Mouse (Mus musculus): Measurements from ENCODE around the gene Usp16. TPM values are rescaled to one million over a fixed set of nuclear protein-coding genes. Genes with fewer than 3 reads are reported as not detected.

The Usp16 gene
- polyA plus RNA-seq, 1 experiment from 2014 or later: 42.8 TPM

GRCm38 (mm10) chr16:87495716-87496447 is 41.4 kb downstream of the Usp16 start, which contains the start of gene Cct8:
Cct8 (minus strand) TSS chr16:87495873.
- peak; percentile 96 for ATAC-seq
- H3K9me3 ChIP-seq (ENCODE audit: control insufficient read depth, low read length): no peaks in the 10 kb centered on the region
- peaks cover 15% of the 10 kb centered on the region for H3K4me1 ChIP-seq (ENCODE audit: control insufficient read depth, insufficient read depth, low read depth, low read length)
- H3K36me3 ChIP-seq (ENCODE audit: control insufficient read depth, insufficient read depth, low read length): peaks cover 13% of the 10 kb centered on the region
- under 1% methylated on average over 48 of the region's 48 CpGs for WGBS
- peak within 1 kb of the TSS; percentile 84 for H3K4me3 ChIP-seq (ENCODE audit: low read length)
- peak within 1 kb of the TSS; percentile 86 for H3K27ac ChIP-seq (ENCODE audit: low read depth, low read length)
- H3K9ac ChIP-seq (ENCODE audit: low read depth, low read length): peak within 1 kb of the TSS; percentile 96
- H3K27me3 ChIP-seq (replicated peaks; ENCODE audit: control insufficient read depth, insufficient read depth, low read length): no peaks in the 10 kb centered on the region
- H3K4me2 ChIP-seq (ENCODE audit: low read length): peak within 1 kb of the TSS; percentile 80

GRCm38 (mm10) chr16:87496728-87497127 is 42.2 kb downstream of the Usp16 start:
- peak overlapping the region; percentile 66 for H3K4me2 ChIP-seq (ENCODE audit: low read length)
- H3K9me3 ChIP-seq (ENCODE audit: control insufficient read depth, low read length): no peaks in the 10 kb centered on the region
- H3K27me3 ChIP-seq (replicated peaks; ENCODE audit: control insufficient read depth, insufficient read depth, low read length): no peaks in the 10 kb centered on the region
- no peak overlapping the region; the same call in 1 of the 2 replicates for H3K4me3 ChIP-seq (ENCODE audit: low read length)
- ATAC-seq: no peak
- peaks cover 15% of the 10 kb centered on the region for H3K4me1 ChIP-seq (ENCODE audit: control insufficient read depth, insufficient read depth, low read depth, low read length)
- no peak overlapping the region for H3K27ac ChIP-seq (ENCODE audit: low read depth, low read length)
- whole genome bisulfite sequencing: 91% methylated on average over 2 of the region's 2 CpGs
- H3K36me3 ChIP-seq (ENCODE audit: control insufficient read depth, insufficient read depth, low read length): peaks cover 6% of the 10 kb centered on the region
- H3K9ac ChIP-seq (ENCODE audit: low read depth, low read length): no peak overlapping the region

GRCm38 (mm10) chr16:87497171-87497570 is 42.7 kb downstream of the Usp16 start:
- Histone ChIP-seq H3K36me3 (ENCODE audit: control insufficient read depth, insufficient read depth, low read length) (peaks cover 6% of the 10 kb centered on the region), H3K9me3 (ENCODE audit: control insufficient read depth, low read length) (no peaks in the 10 kb centered on the region), H3K9ac (ENCODE audit: low read depth, low read length) (no peak overlapping the region), H3K4me1 (ENCODE audit: control insufficient read depth, insufficient read depth, low read depth, low read length) (peaks cover 15% of the 10 kb centered on the region), H3K27me3 (replicated peaks; ENCODE audit: control insufficient read depth, insufficient read depth, low read length) (no peaks in the 10 kb centered on the region), H3K4me2 (ENCODE audit: low read length) (no peak overlapping the region), H3K27ac (ENCODE audit: low read depth, low read length) (no peak overlapping the region), H3K4me3 (ENCODE audit: low read length) (no peak overlapping the region)
- WGBS: 87% methylated on average over 6 of the region's 6 CpGs
- no peak for ATAC-seq

GRCm38 (mm10) chr16:87499556-87499955 is 45.1 kb downstream of the Usp16 start:
- WGBS: 70% methylated on average over 6 of the region's 6 CpGs
- Histone ChIP-seq H3K9ac (ENCODE audit: low read depth, low read length) (no peak overlapping the region), H3K27me3 (replicated peaks; ENCODE audit: control insufficient read depth, insufficient read depth, low read length) (no peaks in the 10 kb centered on the region), H3K4me2 (ENCODE audit: low read length) (no peak overlapping the region), H3K36me3 (ENCODE audit: control insufficient read depth, insufficient read depth, low read length) (no peaks in the 10 kb centered on the region), H3K27ac (ENCODE audit: low read depth, low read length) (no peak overlapping the region), H3K4me3 (ENCODE audit: low read length) (no peak overlapping the region), H3K9me3 (ENCODE audit: control insufficient read depth, low read length) (no peaks in the 10 kb centered on the region), H3K4me1 (ENCODE audit: control insufficient read depth, insufficient read depth, low read depth, low read length) (peaks cover 7% of the 10 kb centered on the region)
- no peak for ATAC-seq

GRCm38 (mm10) chr16:87501304-87502078 is 47.0 kb downstream of the Usp16 start:
- H3K4me1 ChIP-seq (ENCODE audit: control insufficient read depth, insufficient read depth, low read depth, low read length): peaks cover 4% of the 10 kb centered on the region
- ATAC-seq: peak; percentile 31
- 59% methylated on average over 13 of the region's 13 CpGs for WGBS
- H3K27me3 ChIP-seq (replicated peaks; ENCODE audit: control insufficient read depth, insufficient read depth, low read length): no peaks in the 10 kb centered on the region
- no peak overlapping the region for H3K4me3 ChIP-seq (ENCODE audit: low read length)
- no peak overlapping the region for H3K4me2 ChIP-seq (ENCODE audit: low read length)
- H3K9me3 ChIP-seq (ENCODE audit: control insufficient read depth, low read length): no peaks in the 10 kb centered on the region
- no peak overlapping the region for H3K9ac ChIP-seq (ENCODE audit: low read depth, low read length)
- H3K36me3 ChIP-seq (ENCODE audit: control insufficient read depth, insufficient read depth, low read length): no peaks in the 10 kb centered on the region
- H3K27ac ChIP-seq (ENCODE audit: low read depth, low read length): no peak overlapping the region

- Histone ChIP-seq H3K27me3 (replicated peaks; ENCODE audit: control insufficient read depth, insufficient read depth, low read length) (no peaks in the 10 kb centered on the region), H3K4me1 (ENCODE audit: control insufficient read depth, insufficient read depth, low read depth, low read length) (no peaks in the 10 kb centered on the region), H3K27ac (ENCODE audit: low read depth, low read length) (no peak overlapping the region), H3K9me3 (ENCODE audit: control insufficient read depth, low read length) (no peaks in the 10 kb centered on the region), H3K36me3 (ENCODE audit: control insufficient read depth, insufficient read depth, low read length) (no peaks in the 10 kb centered on the region), H3K4me2 (ENCODE audit: low read length) (no peak overlapping the region), H3K4me3 (ENCODE audit: low read length) (no peak overlapping the region), H3K9ac (ENCODE audit: low read depth, low read length) (no peak overlapping the region)
- 53% methylated on average over 5 of the region's 5 CpGs for WGBS
- ATAC-seq: no peak
Measured at GRCm38 (mm10) chr16:87511706-87512105, 57.2 kb downstream of the Usp16 start.

GRCm38 (mm10) chr16:87512331-87512730 is 57.8 kb downstream of the Usp16 start:
- no peak overlapping the region for H3K9ac ChIP-seq (ENCODE audit: low read depth, low read length)
- ATAC-seq: no peak
- 96% methylated on average over 14 of the region's 14 CpGs for WGBS
- H3K36me3 ChIP-seq (ENCODE audit: control insufficient read depth, insufficient read depth, low read length): no peaks in the 10 kb centered on the region
- H3K27me3 ChIP-seq (replicated peaks; ENCODE audit: control insufficient read depth, insufficient read depth, low read length): no peaks in the 10 kb centered on the region
- H3K27ac ChIP-seq (ENCODE audit: low read depth, low read length): no peak overlapping the region
- H3K4me1 ChIP-seq (ENCODE audit: control insufficient read depth, insufficient read depth, low read depth, low read length): no peaks in the 10 kb centered on the region
- no peaks in the 10 kb centered on the region for H3K9me3 ChIP-seq (ENCODE audit: control insufficient read depth, low read length)
- H3K4me3 ChIP-seq (ENCODE audit: low read length): no peak overlapping the region
- H3K4me2 ChIP-seq (ENCODE audit: low read length): no peak overlapping the region

GRCm38 (mm10) chr16:87524228-87524627 is 69.7 kb downstream of the Usp16 start:
- Histone ChIP-seq H3K9me3 (ENCODE audit: control insufficient read depth, low read length) (no peaks in the 10 kb centered on the region), H3K4me1 (ENCODE audit: control insufficient read depth, insufficient read depth, low read depth, low read length) (no peaks in the 10 kb centered on the region), H3K27ac (ENCODE audit: low read depth, low read length) (no peak overlapping the region), H3K27me3 (replicated peaks; ENCODE audit: control insufficient read depth, insufficient read depth, low read length) (no peaks in the 10 kb centered on the region), H3K4me3 (ENCODE audit: low read length) (no peak overlapping the region), H3K9ac (ENCODE audit: low read depth, low read length) (no peak overlapping the region), H3K4me2 (ENCODE audit: low read length) (no peak overlapping the region), H3K36me3 (ENCODE audit: control insufficient read depth, insufficient read depth, low read length) (no peaks in the 10 kb centered on the region)
- WGBS: 89% methylated on average over 5 of the region's 5 CpGs
- ATAC-seq: no peak

GRCm38 (mm10) chr16:87527553-87528249 is 73.2 kb downstream of the Usp16 start:
- H3K9me3 ChIP-seq (ENCODE audit: control insufficient read depth, low read length): no peaks in the 10 kb centered on the region
- H3K4me3 ChIP-seq (ENCODE audit: low read length): no peak overlapping the region
- WGBS: 64% methylated on average over 8 of the region's 8 CpGs
- H3K4me2 ChIP-seq (ENCODE audit: low read length): no peak overlapping the region
- no peak overlapping the region for H3K27ac ChIP-seq (ENCODE audit: low read depth, low read length)
- ATAC-seq: no peak
- no peaks in the 10 kb centered on the region for H3K36me3 ChIP-seq (ENCODE audit: control insufficient read depth, insufficient read depth, low read length)
- H3K27me3 ChIP-seq (replicated peaks; ENCODE audit: control insufficient read depth, insufficient read depth, low read length): no peaks in the 10 kb centered on the region
- no peaks in the 10 kb centered on the region for H3K4me1 ChIP-seq (ENCODE audit: control insufficient read depth, insufficient read depth, low read depth, low read length)
- H3K9ac ChIP-seq (ENCODE audit: low read depth, low read length): no peak overlapping the region
